In the genomic region with DNA sequence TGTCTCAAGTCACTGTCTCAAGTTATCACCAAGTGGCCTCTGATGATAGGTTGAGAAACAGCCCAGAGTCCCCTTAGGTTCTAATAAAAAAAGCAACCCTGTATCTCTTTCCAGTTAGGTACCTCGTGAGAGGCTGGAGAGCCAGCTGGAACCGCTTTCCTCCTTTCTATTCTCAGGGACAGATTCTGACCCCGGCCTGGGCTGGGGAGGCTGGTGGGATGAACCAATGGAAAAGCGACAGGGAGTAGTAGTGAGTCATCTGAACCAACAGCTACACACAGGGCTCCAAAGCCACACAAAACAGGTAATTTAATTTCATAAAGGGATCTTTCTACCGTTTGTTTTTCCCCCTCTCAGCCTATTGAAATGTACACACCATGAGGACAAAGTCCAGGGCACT, we compare ENCODE assay signal across 11 mouse cellular contexts. TPM values are rescaled to one million over a fixed set of nuclear protein-coding genes. Genes with fewer than 3 reads are reported as not detected.
A peak's percentile ranks its signal among the peaks of the same experiment; 100 is the strongest.
DNase-seq lines count a peak whose midpoint lies in the region; ATAC-seq and TF ChIP-seq lines count a peak whose summit lies in the region.
"Had no signal": no experiment of that assay in that cellular context is flagged by ENCODE, and none has a peak within 500 bp of the region (broad histone marks: within the 10 kb centered on the region; RNA-seq: fewer than 3 reads in every experiment).

No protein-coding gene starts in this region.

- no peak overlapping the region for H3K4me2 ChIP-seq in forebrain, embryonic 11.5 days (ENCODE audit: low read depth, low read length, severe bottlenecking)
- H3K4me2 ChIP-seq in midbrain, postnatal 0 days (ENCODE audit: low read depth, low read length, poor library complexity, severe bottlenecking), result no peak overlapping the region
- H3K4me2 ChIP-seq in intestine, embryonic 14.5 days (ENCODE audit: low read length), result no peak overlapping the region

- no peaks in the 10 kb centered on the region for H3K27me3 ChIP-seq in forebrain, embryonic 10.5 days (ENCODE audit: poor library complexity, severe bottlenecking)
- H3K27me3 ChIP-seq in forebrain, embryonic 11.5 days (ENCODE audit: control insufficient read depth, insufficient read depth, low read length), result no peaks in the 10 kb centered on the region
- H3K27me3 ChIP-seq in midbrain, embryonic 10.5 days (ENCODE audit: low read depth, poor library complexity, severe bottlenecking), result no peaks in the 10 kb centered on the region
- no peaks in the 10 kb centered on the region for H3K27me3 ChIP-seq in midbrain, postnatal 0 days (ENCODE audit: insufficient read depth, low read length)
- H3K27me3 ChIP-seq in intestine, embryonic 14.5 days (replicated peaks; ENCODE audit: control insufficient read depth, insufficient read depth, low read length), result no peaks in the 10 kb centered on the region

- no peak overlapping the region for H3K9ac ChIP-seq in forebrain, embryonic 11.5 days (ENCODE audit: low read length)
- no peak overlapping the region for H3K9ac ChIP-seq in midbrain, postnatal 0 days (replicated peaks; ENCODE audit: low read length, poor library complexity, severe bottlenecking)
- H3K9ac ChIP-seq in intestine, embryonic 14.5 days (ENCODE audit: low read length), result no peak overlapping the region

- H3K9me3 ChIP-seq in forebrain, embryonic 10.5 days, result no peaks in the 10 kb centered on the region
- no peaks in the 10 kb centered on the region for H3K9me3 ChIP-seq in forebrain, embryonic 11.5 days (ENCODE audit: control insufficient read depth, low read length)
- no peaks in the 10 kb centered on the region for H3K9me3 ChIP-seq in midbrain, embryonic 10.5 days (replicated peaks)
- no peaks in the 10 kb centered on the region for H3K9me3 ChIP-seq in midbrain, postnatal 0 days (ENCODE audit: low read length)
- no peaks in the 10 kb centered on the region for H3K9me3 ChIP-seq in intestine, embryonic 14.5 days (ENCODE audit: control insufficient read depth, low read length)

- no peak overlapping the region for H3K4me3 ChIP-seq in forebrain, embryonic 10.5 days
- no peak overlapping the region for H3K4me3 ChIP-seq in forebrain, embryonic 11.5 days (ENCODE audit: low read depth, low read length)
- no peak overlapping the region for H3K4me3 ChIP-seq in midbrain, embryonic 10.5 days
- no peak overlapping the region for H3K4me3 ChIP-seq in midbrain, postnatal 0 days (ENCODE audit: low read depth, low read length)
- no peak overlapping the region for H3K4me3 ChIP-seq in intestine, embryonic 14.5 days (ENCODE audit: low read depth, low read length)

- peak overlapping the region; percentile 74 for H3K27ac ChIP-seq in forebrain, embryonic 10.5 days
- no peak overlapping the region for H3K27ac ChIP-seq in forebrain, embryonic 11.5 days (ENCODE audit: low read depth, low read length)
- 0 out of 2 replicates have a peak overlapping the region, but pooled peaks have one; percentile 17 for H3K27ac ChIP-seq in midbrain, embryonic 10.5 days (replicated peaks)
- no peak overlapping the region for H3K27ac ChIP-seq in midbrain, postnatal 0 days (ENCODE audit: low read depth, low read length)
- no peak overlapping the region for H3K27ac ChIP-seq in intestine, embryonic 14.5 days (ENCODE audit: low read depth)

- H3K4me1 ChIP-seq in forebrain, embryonic 10.5 days, result peaks cover 43% of the 10 kb centered on the region
- peaks cover 25% of the 10 kb centered on the region for H3K4me1 ChIP-seq in forebrain, embryonic 11.5 days (replicated peaks; ENCODE audit: control insufficient read depth, insufficient read depth, low read length)
- peaks cover 41% of the 10 kb centered on the region for H3K4me1 ChIP-seq in midbrain, embryonic 10.5 days
- H3K4me1 ChIP-seq in midbrain, postnatal 0 days (ENCODE audit: insufficient read depth, low read length), result peaks cover 7% of the 10 kb centered on the region; the same call in 1 of the 2 replicates
- no peaks in the 10 kb centered on the region for H3K4me1 ChIP-seq in intestine, embryonic 14.5 days (replicated peaks; ENCODE audit: control insufficient read depth, insufficient read depth, low read length)

- ATAC-seq in forebrain, embryonic 11.5 days (replicated peaks; ENCODE audit: low FRiP score), result no peak
- ATAC-seq in midbrain, postnatal 0 days (ENCODE audit: low FRiP score), result no peak
- ATAC-seq in intestine, embryonic 14.5 days (replicated peaks; ENCODE audit: low FRiP score, low TSS enrichment, low read depth), result peak; percentile 84
- ATAC-seq: inflammation-experienced regulatory T-cells, adult 6 months had no signal

- TF ChIP-seq CTCF in midbrain, postnatal 0 days (IDR thresholded peaks at IDR 0.05), result no peak

- 55% methylated on average over 5 of the region's 5 CpGs for whole genome bisulfite sequencing in forebrain, embryonic 10.5 days
- 48% methylated on average over 5 of the region's 5 CpGs for WGBS in forebrain, embryonic 11.5 days
- 75% methylated on average over 5 of the region's 5 CpGs for WGBS in midbrain, embryonic 10.5 days
- WGBS in midbrain, postnatal 0 days, result 53% methylated on average over 5 of the region's 5 CpGs
- 40% methylated on average over 5 of the region's 5 CpGs for WGBS in intestine, embryonic 14.5 days

- no peak for DNase-seq in forebrain, embryonic 10.5 days (ENCODE audit: extremely low spot score, low spot score)
- no peak for DNase-seq in forebrain, embryonic 11.5 days (ENCODE audit: low spot score)
- no peak for DNase-seq in midbrain, embryonic 10.5 days (ENCODE audit: low spot score)
- no peak for DNase-seq in midbrain, postnatal 0 days (ENCODE audit: low spot score)
- peak; percentile 62 for DNase-seq in intestine, embryonic 14.5 days (ENCODE audit: low spot score)
- peak; percentile 50 for DNase-seq in yolk sac, embryonic 10.5 days (ENCODE audit: low spot score)
- no peak for DNase-seq in lung, postnatal 10 days
- no peak for DNase-seq in layer of hippocampus, postnatal 25 days (ENCODE audit: extremely low spot score in 1 of 2, low spot score in 1 of 2)
- DNase-seq: layer of hippocampus, postnatal 36 days; lung, adult 2 months had no signal

- H3K36me3 ChIP-seq in forebrain, embryonic 10.5 days (replicated peaks), result no peaks in the 10 kb centered on the region
- H3K36me3 ChIP-seq in forebrain, embryonic 11.5 days (ENCODE audit: control insufficient read depth, insufficient read depth, low read length), result no peaks in the 10 kb centered on the region
- H3K36me3 ChIP-seq in midbrain, embryonic 10.5 days, result no peaks in the 10 kb centered on the region
- H3K36me3 ChIP-seq in midbrain, postnatal 0 days (ENCODE audit: insufficient read depth, low read length), result no peaks in the 10 kb centered on the region
- no peaks in the 10 kb centered on the region for H3K36me3 ChIP-seq in intestine, embryonic 14.5 days (ENCODE audit: control insufficient read depth, insufficient read depth, low read length)

RNA-seq across cellular contexts. Expression of a gene that starts 56.7 kb away (rescaled TPM):
- 1.6 and 1.8 TPM in 2 replicates for polyA plus RNA-seq in forebrain, embryonic 10.5 days (2016; fragmentation: Nextera tagmentation; extraction: Ambion mirVana)
- polyA plus RNA-seq in forebrain, embryonic 11.5 days (2014; fragmentation: Nextera tagmentation; extraction: Ambion mirVana), result 5.0 and 8.7 TPM in 2 replicates
- 3.0 and 4.7 TPM in 2 replicates for polyA plus RNA-seq in midbrain, embryonic 10.5 days (2016; fragmentation: Nextera tagmentation; extraction: Ambion mirVana)
- total RNA-seq in midbrain, postnatal 0 days (2014; rRNA removed), result 13.9 and 20.6 TPM in 2 replicates
- polyA plus RNA-seq in midbrain, postnatal 0 days (2015; fragmentation: Nextera tagmentation; extraction: Ambion mirVana), result 1.5 and 1.9 TPM in 2 replicates
- polyA plus RNA-seq in intestine, embryonic 14.5 days (2014; fragmentation: Nextera tagmentation; extraction: Ambion mirVana), result 1.6 and 1.8 TPM in 2 replicates
- total RNA-seq in layer of hippocampus, postnatal 25 days (2021), result 1 to 10 TPM; 7.5 to 8.6 TPM
- polyA plus RNA-seq: inflammation-experienced regulatory T-cells, adult 6 months had no signal

Comparison
In these comparisons a context has a peak if more than half of its experiments do, and no peak if none do; other contexts are left out.
1. H3K27ac ChIP-seq: peak in forebrain, embryonic 10.5 days (single experiment) and midbrain, embryonic 10.5 days (single experiment); none in forebrain, embryonic 11.5 days (single experiment), midbrain, postnatal 0 days (single experiment) and intestine, embryonic 14.5 days (single experiment).
2. DNase-seq: peak in intestine, embryonic 14.5 days (single experiment) and yolk sac, embryonic 10.5 days (single experiment); none in forebrain, embryonic 10.5 days (single experiment), forebrain, embryonic 11.5 days (single experiment), midbrain, embryonic 10.5 days (single experiment), midbrain, postnatal 0 days (single experiment), lung, postnatal 10 days (single experiment) and layer of hippocampus, postnatal 25 days (0 of 2).